Mouse (Mus musculus): ENCODE measurements around the gene Noc4l. TPM values are rescaled to one million over a fixed set of nuclear protein-coding genes. Genes with fewer than 3 reads are reported as not detected.

Gene Noc4l
- 33.4 and 34.3 TPM in 2 replicates for total RNA-seq (2015)
- 39.2 and 39.3 TPM in 2 replicates for total RNA-seq (2017)

DNA sequence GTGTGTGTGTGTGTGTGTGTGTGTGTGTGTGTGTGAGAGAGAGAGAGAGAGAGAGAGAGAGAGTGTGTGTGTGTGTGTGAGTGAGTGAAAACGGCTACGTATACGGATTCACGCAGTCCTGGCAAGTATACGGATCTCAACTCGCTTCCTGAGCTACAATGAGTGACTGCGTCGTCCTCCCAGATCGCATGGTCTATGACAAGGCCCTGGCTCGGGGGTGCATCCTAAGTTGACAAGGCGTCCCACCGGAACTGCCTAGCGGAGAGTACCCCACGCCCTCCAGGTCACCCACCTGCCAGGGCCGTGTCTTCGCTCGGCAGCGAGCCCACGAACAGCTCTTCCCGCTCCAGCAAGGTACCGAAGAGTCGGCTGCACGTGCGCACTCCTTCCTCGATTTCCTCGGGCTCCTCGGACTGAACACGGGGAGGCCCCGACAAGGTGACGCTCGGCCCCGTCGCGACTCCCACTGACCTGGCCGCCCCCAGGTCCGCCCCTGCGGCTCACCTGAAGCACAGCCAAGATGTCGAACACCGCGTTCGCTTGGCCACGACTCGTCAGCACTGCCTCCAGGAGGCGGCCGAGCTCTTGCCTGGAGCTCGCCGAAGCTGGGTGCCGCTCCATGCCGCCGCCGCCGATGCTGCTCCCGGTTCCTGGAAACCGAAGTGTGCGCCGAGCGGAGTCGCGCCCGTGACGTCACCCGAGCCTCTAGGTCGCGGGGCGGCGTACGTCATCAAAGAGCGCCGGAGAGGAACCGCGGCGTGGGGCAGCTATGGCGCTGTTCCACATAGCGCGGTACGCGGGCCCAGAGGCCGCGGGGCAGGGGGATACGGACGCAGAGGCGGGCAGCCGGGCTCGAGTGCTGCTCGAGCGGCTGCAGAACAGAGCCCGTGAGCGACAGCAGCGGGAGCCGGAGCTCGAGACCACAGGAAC lies at the start of gene Noc4l, which contains the start of gene Ddx51:
Gene Noc4l (minus strand): TSS at position 699 of the 930 bp plus-strand sequence.
Gene Ddx51 (plus strand): TSS at position 733 of the 930 bp plus-strand sequence.
- ATAC-seq (replicated peaks; ENCODE audit: poor library complexity) = peak; percentile 90

DNA sequence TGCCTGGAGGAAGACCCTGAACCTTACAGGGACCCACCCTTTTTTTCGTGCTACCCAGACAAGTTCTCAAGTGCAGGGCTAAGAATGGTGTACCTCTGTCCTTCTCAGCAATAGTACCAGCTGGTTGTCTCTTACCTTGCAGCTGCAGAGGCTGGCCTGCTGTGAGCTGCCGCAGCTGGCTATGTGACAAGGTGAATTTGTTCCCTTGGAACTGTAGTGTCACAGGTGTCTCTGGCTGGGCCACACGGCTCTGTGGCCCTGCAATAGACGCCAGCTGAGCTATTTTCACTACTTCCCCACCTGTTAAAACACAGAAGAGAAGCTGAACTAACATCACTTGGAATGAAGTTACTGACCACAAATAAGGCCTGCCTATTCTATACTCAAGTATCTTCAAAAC lies 45.4 kb upstream of the Noc4l start:
- ATAC-seq (replicated peaks; ENCODE audit: poor library complexity) = no peak

DNA sequence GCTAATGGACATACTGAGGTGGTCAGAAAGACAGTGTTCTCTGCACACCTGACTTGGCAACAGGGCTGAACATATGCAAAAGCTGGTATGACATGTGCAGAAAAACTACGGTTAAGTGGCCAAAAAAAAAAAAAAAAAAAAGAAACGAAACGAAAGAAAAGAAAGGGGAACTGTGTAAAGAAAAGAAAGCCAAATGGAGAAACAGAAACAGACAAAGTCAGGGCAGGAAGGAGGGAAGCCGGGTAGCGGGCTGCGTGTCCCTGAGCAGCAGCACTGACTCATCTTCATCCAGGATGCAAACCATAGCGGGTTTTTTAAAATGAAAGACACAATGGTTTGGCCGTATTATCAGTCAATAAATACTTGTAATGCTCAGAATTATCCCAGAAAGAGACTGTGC lies 28.8 kb upstream of the Noc4l start:
- peak; percentile 75 for ATAC-seq (replicated peaks; ENCODE audit: poor library complexity)

GRCm38 (mm10) chr5:110665486-110666121 lies 12.4 kb upstream of the Noc4l start:
- no peak for ATAC-seq (replicated peaks; ENCODE audit: poor library complexity)

- ATAC-seq (replicated peaks; ENCODE audit: poor library complexity) = no peak
Observed at GRCm38 (mm10) chr5:110664750-110665269, 11.6 kb upstream of the Noc4l start.

DNA sequence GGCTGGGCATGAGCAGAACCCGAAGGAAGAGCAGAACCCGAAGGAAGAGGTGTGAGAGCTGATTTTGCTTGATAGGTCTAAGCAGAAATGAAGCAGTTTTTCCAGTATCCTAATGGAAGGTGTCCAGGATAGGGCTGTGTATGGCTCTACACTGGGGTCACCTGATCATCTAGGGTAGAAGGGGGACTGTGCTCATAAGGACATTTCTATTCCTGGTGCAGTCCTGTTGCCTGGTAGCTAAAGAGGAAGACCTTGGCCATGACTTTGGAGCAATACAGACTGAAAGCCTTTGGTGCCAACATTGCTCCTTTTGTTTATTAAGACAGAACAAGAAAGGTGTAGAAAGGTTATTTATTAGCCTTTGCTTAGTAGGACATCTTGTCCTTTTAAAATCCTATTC lies 10.8 kb upstream of the Noc4l start:
- no peak for ATAC-seq (replicated peaks; ENCODE audit: poor library complexity)

GRCm38 (mm10) chr5:110659682-110660081 lies 6.5 kb upstream of the Noc4l start:
- ATAC-seq (replicated peaks; ENCODE audit: poor library complexity) = no peak

GRCm38 (mm10) chr5:110653686-110654085 lies 469 bp upstream of the Noc4l start:
- ATAC-seq (replicated peaks; ENCODE audit: poor library complexity) = peak; percentile 11

DNA sequence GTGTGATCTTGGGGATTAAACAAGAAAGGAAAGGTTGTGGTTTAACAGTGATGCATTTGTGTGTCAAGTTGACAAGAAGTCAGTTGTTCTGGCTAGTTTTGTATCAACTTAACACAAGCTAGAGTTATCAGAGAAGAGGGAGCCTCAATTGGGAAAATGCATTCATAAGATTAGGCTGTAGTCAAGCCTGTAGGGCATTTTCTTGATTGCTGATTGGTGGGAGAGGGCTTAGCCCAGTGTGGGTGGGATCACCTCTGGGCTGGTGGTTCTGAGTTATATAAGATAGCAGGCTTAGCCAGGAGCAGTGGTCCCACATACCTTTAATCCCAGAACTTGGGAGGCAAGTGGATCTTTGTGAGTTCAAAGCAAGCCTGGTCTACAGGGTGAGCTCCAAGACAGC lies 6.8 kb downstream of the Noc4l start:
- ATAC-seq (replicated peaks; ENCODE audit: poor library complexity) = peak; percentile 70

GRCm38 (mm10) chr5:110639459-110639858 lies 13.8 kb downstream of the Noc4l start:
- peak; percentile 96 for ATAC-seq (replicated peaks; ENCODE audit: poor library complexity)

- no peak for ATAC-seq (replicated peaks; ENCODE audit: poor library complexity)
Observed at GRCm38 (mm10) chr5:110638306-110639074, 14.7 kb downstream of the Noc4l start.

GRCm38 (mm10) chr5:110635951-110636707 lies 17.1 kb downstream of the Noc4l start:
- ATAC-seq (replicated peaks; ENCODE audit: poor library complexity) = peak; percentile 81

GRCm38 (mm10) chr5:110629525-110630120 lies 23.6 kb downstream of the Noc4l start:
- no peak for ATAC-seq (replicated peaks; ENCODE audit: poor library complexity)

- no peak for ATAC-seq (replicated peaks; ENCODE audit: poor library complexity)
Observed at GRCm38 (mm10) chr5:110628156-110628555, 25.1 kb downstream of the Noc4l start.

- ATAC-seq (replicated peaks; ENCODE audit: poor library complexity) = no peak
Observed at GRCm38 (mm10) chr5:110627351-110627750, 25.9 kb downstream of the Noc4l start.

GRCm38 (mm10) chr5:110624319-110624718 lies 28.9 kb downstream of the Noc4l start:
- no peak for ATAC-seq (replicated peaks; ENCODE audit: poor library complexity)

- ATAC-seq (replicated peaks; ENCODE audit: poor library complexity) = no peak
Observed at GRCm38 (mm10) chr5:110619226-110619625, 34.0 kb downstream of the Noc4l start.

GRCm38 (mm10) chr5:110611435-110612158 lies 41.6 kb downstream of the Noc4l start:
- ATAC-seq (replicated peaks; ENCODE audit: poor library complexity) = no peak

DNA sequence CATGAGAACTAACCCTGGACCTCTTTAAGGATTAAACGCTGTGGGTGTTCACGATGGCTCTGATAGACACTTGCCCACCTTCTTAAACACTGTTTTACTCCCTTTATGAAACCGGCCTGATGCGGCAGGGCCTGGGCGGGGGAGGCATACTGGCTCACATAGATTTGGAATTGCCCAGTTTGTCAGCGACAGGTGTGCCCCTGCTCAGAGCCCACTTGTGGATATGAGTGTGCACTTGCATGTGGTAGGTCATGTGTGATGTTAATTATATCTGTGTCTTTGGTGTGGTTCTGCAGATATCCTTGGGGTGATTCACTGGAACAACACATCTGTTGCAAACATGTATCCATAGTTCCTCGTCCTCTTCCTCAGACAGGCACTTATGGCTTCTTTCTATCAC lies 42.7 kb downstream of the Noc4l start:
- no peak for ATAC-seq (replicated peaks; ENCODE audit: poor library complexity)
